In the genomic region with DNA sequence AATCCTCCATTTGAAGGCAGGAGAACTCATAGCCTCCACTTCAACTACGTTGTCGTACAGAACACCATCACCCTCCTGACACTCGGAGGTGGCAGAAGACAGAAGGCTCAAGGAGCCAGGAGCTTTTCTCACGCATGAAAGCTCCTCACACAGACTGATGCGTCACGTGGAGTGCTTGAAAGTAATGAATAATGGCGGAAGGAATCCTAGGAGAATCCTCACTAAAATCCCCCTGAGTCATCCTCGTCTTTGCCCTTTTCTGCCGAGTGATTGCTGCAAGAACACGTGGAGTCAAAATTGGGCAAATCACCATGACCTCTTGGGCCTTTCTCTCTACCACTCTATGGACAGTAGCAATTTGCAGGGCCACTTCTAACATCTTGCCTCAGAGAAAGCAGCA, we compare ENCODE assay signal across 14 mouse cellular contexts.
"Had no signal": no experiment of that assay in that cellular context is flagged by ENCODE, and none has a peak within 500 bp of the region (broad histone marks: within the 10 kb centered on the region; RNA-seq: fewer than 3 reads in every experiment).

No protein-coding gene starts in this region.

- H3K36me3 ChIP-seq: limb, embryonic 15.5 days; liver, embryonic 12.5 days; midbrain, embryonic 10.5 days; midbrain, embryonic 15.5 days; neural tube, embryonic 13.5 days had no signal

- H3K27ac ChIP-seq: limb, embryonic 15.5 days; liver, embryonic 12.5 days; midbrain, embryonic 10.5 days; midbrain, embryonic 15.5 days; neural tube, embryonic 13.5 days had no signal

- DNase-seq: kidney, postnatal 25 days; layer of hippocampus, adult 9-11 months; layer of hippocampus, postnatal 36 days; lung, embryonic 14.5 days; lung, postnatal 10 days; lung, postnatal 4 days; right cerebral cortex, adult 18-20 months; right cerebral cortex, postnatal 25 days; thymus, postnatal 4 days had no signal

- H3K4me3 ChIP-seq: limb, embryonic 15.5 days; liver, embryonic 12.5 days; midbrain, embryonic 10.5 days; midbrain, embryonic 15.5 days; neural tube, embryonic 13.5 days had no signal

- H3K4me1 ChIP-seq: limb, embryonic 15.5 days; liver, embryonic 12.5 days; midbrain, embryonic 10.5 days; midbrain, embryonic 15.5 days; neural tube, embryonic 13.5 days had no signal

- H3K27me3 ChIP-seq: limb, embryonic 15.5 days; liver, embryonic 12.5 days; midbrain, embryonic 15.5 days; neural tube, embryonic 13.5 days had no signal
